Mouse (Mus musculus) megakaryocyte, adult 5-6 weeks (primary cell): ENCODE results near the gene Kat8. TPM values are rescaled to one million over a fixed set of nuclear protein-coding genes. Genes with fewer than 3 reads are reported as not detected.

ENCODE experiments used
- total RNA-seq, 2 experiments: library from RNA; stranded (forward) in 1 of 2; stranded (reverse) in 1 of 2; fragments of 153-499, 151-499 nt in 1 of 2; fragments of 221-1000, 200-1000 nt in 1 of 2; gene quantifications; 2 replicates each; pipeline versions ENCODE4 v1.2.3 to v1.2.4; 2015 to 2017

Gene Kat8
- total RNA-seq, 2 experiments from 2014 or later, result 22.7 to 24.6 TPM

Other genes with a start within 250 kb of the Kat8 start
- gene Bcl7c, start 203.6 kb upstream of the Kat8 start, total RNA-seq (2015), result 30.2 and 37.4 TPM in 2 replicates
- gene Bcl7c, start 203.6 kb upstream of the Kat8 start, total RNA-seq (2017), result 8.6 and 16.6 TPM in 2 replicates
- gene Ctf1, start 199.8 kb upstream of the Kat8 start, total RNA-seq (2015), result 0.16 TPM in 1 of 2 replicates, not detected in the other
- 0.29 TPM in 1 of 2 replicates, not detected in the other for gene Ctf1, start 199.8 kb upstream of the Kat8 start, total RNA-seq (2017)
- not detected in 2 replicates for gene Ctf2, start 180.3 kb upstream of the Kat8 start, total RNA-seq (2015)
- gene Ctf2, start 180.3 kb upstream of the Kat8 start, total RNA-seq (2017), result not detected in 2 replicates
- 2.1 TPM in 2 replicates for gene Fbxl19, start 168.0 kb upstream of the Kat8 start, total RNA-seq (2015)
- 5.8 and 6.2 TPM in 2 replicates for gene Fbxl19, start 168.0 kb upstream of the Kat8 start, total RNA-seq (2017)
- 30.9 and 33.7 TPM in 2 replicates for gene Orai3, start 142.7 kb upstream of the Kat8 start, total RNA-seq (2015)
- gene Orai3, start 142.7 kb upstream of the Kat8 start, total RNA-seq (2017), result 29.5 and 32.7 TPM in 2 replicates
- 35.2 and 43.3 TPM in 2 replicates for gene Setd1a, start 135.8 kb upstream of the Kat8 start, total RNA-seq (2015)
- gene Setd1a, start 135.8 kb upstream of the Kat8 start, total RNA-seq (2017), result 7.7 and 9.8 TPM in 2 replicates
- gene Gm49388, start 126.9 kb upstream of the Kat8 start, total RNA-seq (2015), result not detected in 2 replicates
- gene Gm49388, start 126.9 kb upstream of the Kat8 start, total RNA-seq (2017), result not detected in 2 replicates
- 27.0 and 30.9 TPM in 2 replicates for gene Hsd3b7, start 111.9 kb upstream of the Kat8 start, total RNA-seq (2015)
- gene Hsd3b7, start 111.9 kb upstream of the Kat8 start, total RNA-seq (2017), result 28.5 and 28.7 TPM in 2 replicates
- 59.2 and 68.7 TPM in 2 replicates for gene Stx4a, start 88.2 kb upstream of the Kat8 start, total RNA-seq (2015)
- gene Stx4a, start 88.2 kb upstream of the Kat8 start, total RNA-seq (2017), result 37.7 and 45.0 TPM in 2 replicates
- 0.04 TPM in 1 of 2 replicates, not detected in the other for gene Stx1b, start 88.0 kb upstream of the Kat8 start, total RNA-seq (2015)
- not detected in 2 replicates for gene Stx1b, start 88.0 kb upstream of the Kat8 start, total RNA-seq (2017)
- gene Zfp646, start 36.3 kb upstream of the Kat8 start, total RNA-seq (2015), result 16.4 and 22.5 TPM in 2 replicates
- gene Zfp646, start 36.3 kb upstream of the Kat8 start, total RNA-seq (2017), result 32.2 and 36.8 TPM in 2 replicates
- gene Zfp668, start 35.7 kb upstream of the Kat8 start, total RNA-seq (2015), result 2.9 and 5.7 TPM in 2 replicates
- gene Zfp668, start 35.7 kb upstream of the Kat8 start, total RNA-seq (2017), result 1.9 and 3.1 TPM in 2 replicates
- gene Prss53, start 21.5 kb upstream of the Kat8 start, total RNA-seq (2015), result 0.48 TPM in 1 of 2 replicates, not detected in the other
- not detected in 2 replicates for gene Prss53, start 21.5 kb upstream of the Kat8 start, total RNA-seq (2017)
- gene Gm21974, start 17.1 kb upstream of the Kat8 start, total RNA-seq (2015), result not detected in 2 replicates
- not detected in 2 replicates for gene Gm21974, start 17.1 kb upstream of the Kat8 start, total RNA-seq (2017)
- 49.9 and 59.6 TPM in 2 replicates for gene Vkorc1, start 16.9 kb upstream of the Kat8 start, total RNA-seq (2015)
- 5.5 and 11.2 TPM in 2 replicates for gene Vkorc1, start 16.9 kb upstream of the Kat8 start, total RNA-seq (2017)
- gene Bckdk, start 8.4 kb upstream of the Kat8 start, total RNA-seq (2015), result 45.1 and 47.9 TPM in 2 replicates
- 31.2 and 35.5 TPM in 2 replicates for gene Bckdk, start 8.4 kb upstream of the Kat8 start, total RNA-seq (2017)
- not detected in 2 replicates for gene Prss8, start 17.6 kb downstream of the Kat8 start, total RNA-seq (2015)
- not detected in 2 replicates for gene Prss8, start 17.6 kb downstream of the Kat8 start, total RNA-seq (2017)
- 0.78 and 1.1 TPM in 2 replicates for gene Prss36, start 34.2 kb downstream of the Kat8 start, total RNA-seq (2015)
- gene Prss36, start 34.2 kb downstream of the Kat8 start, total RNA-seq (2017), result 1.7 TPM in 1 of 2 replicates, not detected in the other
- gene Fus, start 54.9 kb downstream of the Kat8 start, total RNA-seq (2015), result 106 and 143 TPM in 2 replicates
- 31.4 and 61.8 TPM in 2 replicates for gene Fus, start 54.9 kb downstream of the Kat8 start, total RNA-seq (2017)
- gene Pycard, start 81.4 kb downstream of the Kat8 start, total RNA-seq (2015), result 251 and 323 TPM in 2 replicates
- gene Pycard, start 81.4 kb downstream of the Kat8 start, total RNA-seq (2017), result 48.0 and 56.5 TPM in 2 replicates
- gene Trim72, start 91.4 kb downstream of the Kat8 start, total RNA-seq (2015), result not detected in 2 replicates
- gene Trim72, start 91.4 kb downstream of the Kat8 start, total RNA-seq (2017), result not detected in 2 replicates
- 209 and 227 TPM in 2 replicates for gene Itgam, start 150.1 kb downstream of the Kat8 start, total RNA-seq (2015)
- gene Itgam, start 150.1 kb downstream of the Kat8 start, total RNA-seq (2017), result 286 and 332 TPM in 2 replicates
- 9.8 and 11.2 TPM in 2 replicates for gene Gm49368, start 150.2 kb downstream of the Kat8 start, total RNA-seq (2015)
- gene Gm49368, start 150.2 kb downstream of the Kat8 start, total RNA-seq (2017), result 0.81 and 2.3 TPM in 2 replicates
- 5.1 and 6.3 TPM in 2 replicates for gene Itgax, start 217.0 kb downstream of the Kat8 start, total RNA-seq (2015)
- gene Itgax, start 217.0 kb downstream of the Kat8 start, total RNA-seq (2017), result 9.8 and 9.9 TPM in 2 replicates
- gene Itgad, start 241.9 kb downstream of the Kat8 start, total RNA-seq (2015), result 1.5 and 3.4 TPM in 2 replicates
- gene Itgad, start 241.9 kb downstream of the Kat8 start, total RNA-seq (2017), result 0.26 and 0.73 TPM in 2 replicates